17 mouse cellular contexts compared by ENCODE assay signal in the genomic region with DNA sequence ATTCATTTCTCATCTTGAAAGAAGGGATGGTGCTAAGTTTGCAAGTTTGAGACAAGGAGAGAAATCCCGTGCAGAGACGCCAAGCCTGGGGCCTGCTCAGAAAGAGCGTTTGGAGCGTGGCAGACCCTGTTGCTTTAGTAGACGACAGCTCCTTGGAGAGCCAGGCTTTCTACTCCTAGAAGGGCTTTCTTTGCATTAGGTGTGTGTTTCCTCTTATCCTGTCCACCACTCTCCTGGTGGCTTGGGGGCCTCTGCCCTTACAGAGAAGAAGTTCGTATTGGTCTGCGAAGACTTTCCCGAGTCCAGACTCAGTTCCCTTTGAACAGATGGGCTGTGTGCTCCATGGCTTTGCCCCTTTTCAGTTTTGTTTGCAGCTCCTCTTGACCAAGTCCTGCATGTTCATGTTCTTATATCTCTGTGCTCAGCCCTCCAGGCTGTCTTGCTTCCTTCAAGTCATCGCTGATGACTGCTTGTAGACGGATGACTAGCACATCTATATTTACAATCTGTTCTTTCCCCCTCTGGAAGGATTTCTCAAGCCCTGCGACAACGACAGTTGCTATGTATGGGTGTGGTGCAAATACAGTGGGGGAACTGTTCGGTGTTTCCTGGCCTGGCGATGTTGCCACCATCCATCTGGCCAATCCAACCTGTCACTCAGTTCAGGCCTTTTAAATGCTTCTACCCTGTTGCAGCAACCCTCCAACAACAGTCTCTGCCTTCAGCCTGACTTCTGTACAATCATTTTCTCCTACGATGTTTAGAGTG. TPM values are rescaled to one million over a fixed set of nuclear protein-coding genes. Genes with fewer than 3 reads are reported as not detected.
DNase-seq lines count a peak whose midpoint lies in the region; ATAC-seq and TF ChIP-seq lines count a peak whose summit lies in the region.
"Had no signal": no experiment of that assay in that cellular context is flagged by ENCODE, and none has a peak within 500 bp of the region (broad histone marks: within the 10 kb centered on the region; RNA-seq: fewer than 3 reads in every experiment).

No protein-coding gene starts in this region.

- dilution Hi-C loops in CH12.LX (cut with MboI; ENCODE audit: extremely low pct_ligation_motif_present, extremely low pct_unique_long_range_greater_than_20kb, low sequenced_read_pairs): no loop called here

- no peak overlapping the region for H3K4me2 ChIP-seq in forebrain, postnatal 0 days (ENCODE audit: low read depth)
- H3K4me2 ChIP-seq in forebrain, embryonic 11.5 days (ENCODE audit: low read depth, low read length, severe bottlenecking): no peak overlapping the region
- H3K4me2 ChIP-seq in CH12.LX (ENCODE audit: insufficient read depth, low read depth, poor library complexity, severe bottlenecking): peak overlapping the region; percentile 1; the same call in 1 of the 2 replicates
- H3K4me2 ChIP-seq: heart, embryonic 11.5 days; midbrain, embryonic 11.5 days; neural tube, embryonic 13.5 days had no signal

- no peak for TF ChIP-seq RAD21 in CH12.LX (IDR thresholded peaks at IDR 0.05; ENCODE audit: low read depth, low read length)

- no peak for TF ChIP-seq EP300 in CH12.LX (IDR thresholded peaks at IDR 0.05; ENCODE audit: low read length)

- H3K27ac ChIP-seq in forebrain, postnatal 0 days (ENCODE audit: low read depth, low read length): no peak overlapping the region
- no peak overlapping the region for H3K27ac ChIP-seq in forebrain, embryonic 11.5 days (ENCODE audit: low read depth, low read length)
- peak overlapping the region; percentile 1; the same call in 1 of the 2 replicates for H3K27ac ChIP-seq in CH12.LX (ENCODE audit: insufficient read depth, low read depth)
- H3K27ac ChIP-seq: hindbrain, postnatal 0 days; kidney, postnatal 0 days; neural tube, embryonic 13.5 days had no signal

- H3K79me2 ChIP-seq in CH12.LX (replicated peaks; ENCODE audit: control insufficient read depth, extremely low read depth, insufficient read depth, poor library complexity, severe bottlenecking): peaks cover 75% of the 10 kb centered on the region

- WGBS in forebrain, postnatal 0 days: 81% methylated on average over 15 of the region's 15 CpGs
- WGBS in forebrain, embryonic 11.5 days: 93% methylated on average over 15 of the region's 15 CpGs

- no peak for TF ChIP-seq CTCF in forebrain, postnatal 0 days (IDR thresholded peaks at IDR 0.05; ENCODE audit: low read depth)
- no peak for TF ChIP-seq CTCF in CH12.LX (conservative IDR thresholded peaks at IDR 0.05 in 1 of 2, IDR thresholded peaks at IDR 0.05 in 1 of 2; ENCODE audit: low read depth in 2 of 2, low read length in 2 of 2)

- H3K27me3 ChIP-seq in forebrain, postnatal 0 days (ENCODE audit: insufficient read depth, low read length): no peaks in the 10 kb centered on the region
- no peaks in the 10 kb centered on the region for H3K27me3 ChIP-seq in forebrain, embryonic 11.5 days (ENCODE audit: control insufficient read depth, insufficient read depth, low read length)
- no peaks in the 10 kb centered on the region for H3K27me3 ChIP-seq in CH12.LX (replicated peaks)
- H3K27me3 ChIP-seq: neural tube, embryonic 13.5 days had no signal

- in situ Hi-C loops in CH12.LX (cut with MboI; ENCODE audit: low pct_ligation_motif_present, low pct_unique_long_range_greater_than_20kb, low sequenced_read_pairs): no loop called here

- no peaks in the 10 kb centered on the region for H3K36me3 ChIP-seq in forebrain, postnatal 0 days (ENCODE audit: insufficient read depth)
- H3K36me3 ChIP-seq in forebrain, embryonic 11.5 days (ENCODE audit: control insufficient read depth, insufficient read depth, low read length): no peaks in the 10 kb centered on the region
- H3K36me3 ChIP-seq in CH12.LX (replicated peaks in 1 of 2; ENCODE audit: control insufficient read depth in 1 of 2, insufficient read depth in 1 of 2, low read length in 1 of 2): peaks cover 0 to 34% of the 10 kb centered on the region in 2 experiments
- H3K36me3 ChIP-seq: neural tube, embryonic 13.5 days had no signal

- H3K9ac ChIP-seq in forebrain, postnatal 0 days: no peak overlapping the region
- H3K9ac ChIP-seq in forebrain, embryonic 11.5 days (ENCODE audit: low read length): no peak overlapping the region
- H3K9ac ChIP-seq in CH12.LX (ENCODE audit: insufficient read depth, low read depth): peak overlapping the region; percentile 2; the same call in 1 of the 2 replicates
- H3K9ac ChIP-seq: neural tube, embryonic 13.5 days had no signal

- peaks cover 9% of the 10 kb centered on the region; the same call in 1 of the 2 replicates for H3K4me1 ChIP-seq in forebrain, postnatal 0 days (ENCODE audit: insufficient read depth)
- 0 out of 2 replicates have a peak, but pooled peaks cover 3% of the 10 kb centered on the region for H3K4me1 ChIP-seq in forebrain, embryonic 11.5 days (replicated peaks; ENCODE audit: control insufficient read depth, insufficient read depth, low read length)
- H3K4me1 ChIP-seq in CH12.LX (ENCODE audit: control insufficient read depth in 1 of 2, insufficient read depth in 2 of 2): peaks cover 39 to 90% of the 10 kb centered on the region in 2 experiments

- ATAC-seq in forebrain, postnatal 0 days: peak; percentile 32; the same call in 1 of the 2 replicates
- ATAC-seq in forebrain, embryonic 11.5 days (replicated peaks; ENCODE audit: low FRiP score): no peak
- peak; percentile 84 for ATAC-seq in granulocyte monocyte progenitor cell, adult 5-6 weeks (replicated peaks; ENCODE audit: poor library complexity, severe bottlenecking)
- ATAC-seq in megakaryocyte, adult 5-6 weeks (ENCODE audit: poor library complexity, severe bottlenecking): peak; percentile 80
- ATAC-seq: hindbrain, postnatal 0 days had no signal

- DNase-seq in forebrain, postnatal 0 days: no peak
- DNase-seq in forebrain, embryonic 11.5 days (ENCODE audit: low spot score): no peak
- DNase-seq in CH12.LX (ENCODE audit: extremely low read depth) (no peak), adipocyte (ENCODE audit: low spot score) (no peak)
- no peak for DNase-seq in kidney, postnatal 4 days
- DNase-seq in kidney, postnatal 25 days: no peak
- DNase-seq: adrenal gland, adult 8-10 months; B cell, adult 2 months; cerebellum, adult 11-12 months; right cerebral cortex, postnatal 14 days had no signal

- no peak for TF ChIP-seq POLR2A in CH12.LX (IDR thresholded peaks at IDR 0.05; ENCODE audit: low read depth, low read length)

- H3K9me3 ChIP-seq in forebrain, postnatal 0 days (ENCODE audit: low read length): no peaks in the 10 kb centered on the region
- no peaks in the 10 kb centered on the region for H3K9me3 ChIP-seq in forebrain, embryonic 11.5 days (ENCODE audit: control insufficient read depth, low read length)
- no peaks in the 10 kb centered on the region for H3K9me3 ChIP-seq in CH12.LX (replicated peaks; ENCODE audit: low read length)
- H3K9me3 ChIP-seq: neural tube, embryonic 13.5 days had no signal

- H3K4me3 ChIP-seq in forebrain, postnatal 0 days (ENCODE audit: low read depth, low read length): no peak overlapping the region
- no peak overlapping the region for H3K4me3 ChIP-seq in forebrain, embryonic 11.5 days (ENCODE audit: low read depth, low read length)
- no peak overlapping the region for H3K4me3 ChIP-seq in CH12.LX (replicated peaks in 1 of 3; ENCODE audit: low read depth in 2 of 3, low read length in 2 of 3, poor library complexity in 1 of 3)
- H3K4me3 ChIP-seq: neural tube, embryonic 13.5 days had no signal

TF ChIP-seq in CH12.LX, 34 proteins besides CTCF, POLR2A, EP300 and RAD21:
- TF ChIP-seq USF1 (IDR thresholded peaks at IDR 0.05; ENCODE audit: low read depth, low read length) (no peak), JUND (conservative IDR thresholded peaks at IDR 0.05; ENCODE audit: low read depth, low read length) (no peak), PAX5 (IDR thresholded peaks at IDR 0.05; ENCODE audit: low read length) (no peak), MAZ (IDR thresholded peaks at IDR 0.05; ENCODE audit: low read depth, low read length) (no peak), USF2 (conservative IDR thresholded peaks at IDR 0.05; ENCODE audit: low read depth, low read length) (no peak), HCFC1 (IDR thresholded peaks at IDR 0.05; ENCODE audit: low read depth, low read length) (no peak), NRF1 (IDR thresholded peaks at IDR 0.05; ENCODE audit: low read depth, low read length) (no peak), ETS1 (conservative IDR thresholded peaks at IDR 0.05; ENCODE audit: low read depth, low read length) (no peak), MXI1 (IDR thresholded peaks at IDR 0.05; ENCODE audit: low read depth, low read length) (0 out of 2 replicates have a peak, but pooled peaks have one; percentile 23), IRF4 (IDR thresholded peaks at IDR 0.05; ENCODE audit: low read depth, low read length) (no peak), ZNF384 (IDR thresholded peaks at IDR 0.05; ENCODE audit: low read depth, low read length) (no peak), SMC3 (IDR thresholded peaks at IDR 0.05; ENCODE audit: low read depth, low read length) (no peak), BHLHE40 (IDR thresholded peaks at IDR 0.05; ENCODE audit: low read depth, low read length) (0 out of 2 replicates have a peak, but pooled peaks have one; percentile 19), CHD1 (IDR thresholded peaks at IDR 0.05; ENCODE audit: low read depth, low read length) (no peak), ELF1 (IDR thresholded peaks at IDR 0.05; ENCODE audit: low read depth, low read length) (no peak)

RNA-seq across cellular contexts. Expression of a gene that starts 14.5 kb away (rescaled TPM):
- total RNA-seq in forebrain, postnatal 0 days (2014; rRNA removed): 223 and 229 TPM in 2 replicates
- polyA plus RNA-seq in forebrain, postnatal 0 days (2015; fragmentation: Nextera tagmentation; extraction: Ambion mirVana): 162 and 231 TPM in 2 replicates
- 57.8 and 59.0 TPM in 2 replicates for polyA plus RNA-seq in forebrain, embryonic 11.5 days (2014; fragmentation: Nextera tagmentation; extraction: Ambion mirVana)
- total RNA-seq in CH12.LX (2012; rRNA removed) (63.4 and 71.7 TPM in 2 replicates), CH12.LX (2014; rRNA removed) (143 and 153 TPM in 2 replicates)
- 130 and 134 TPM in 2 replicates for polyA plus RNA-seq in CH12.LX (2012; ENCODE audit: insufficient read length, low read depth)
- total RNA-seq in granulocyte monocyte progenitor cell, adult 5-6 weeks (2014; fragmentation: Nextera tagmentation): 56.6 and 61.1 TPM in 2 replicates
- 72.4 and 73.9 TPM in 2 replicates for total RNA-seq in granulocyte monocyte progenitor cell, adult 5-6 weeks (2017)
- 82.1 and 85.1 TPM in 2 replicates for total RNA-seq in megakaryocyte, adult 5-6 weeks (2015)
- total RNA-seq in megakaryocyte, adult 5-6 weeks (2017): 82.1 and 83.1 TPM in 2 replicates
